Mouse (Mus musculus): ENCODE measurements around the gene Fars2. TPM values are rescaled to one million over a fixed set of nuclear protein-coding genes. Genes with fewer than 3 reads are reported as not detected.

Fars2 gene
- polyA plus RNA-seq, 1 experiment from 2014 or later, result 31.4 TPM

DNA sequence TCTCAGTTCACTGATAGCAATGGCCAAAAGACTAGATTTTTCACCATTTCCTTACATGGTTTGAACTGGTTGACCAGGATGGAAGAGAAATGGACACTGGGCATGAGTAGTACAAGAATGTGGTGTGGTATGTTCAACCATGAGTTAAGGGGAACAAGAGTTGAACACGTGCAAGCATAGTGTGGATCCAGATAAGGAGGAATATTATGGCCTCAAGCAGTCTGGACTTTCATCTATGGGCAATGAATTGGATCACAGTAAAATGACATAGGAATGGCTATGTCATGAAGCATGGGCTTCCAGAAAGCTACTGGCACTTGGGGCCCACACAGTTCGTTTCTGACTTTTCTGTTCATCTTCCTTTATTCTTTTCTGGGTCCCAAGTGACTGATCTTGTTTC is 168.0 kb downstream of the Fars2 start:
- POLR2A ChIA-PET, result no interaction called here
- ATAC-seq (no peak), DNase-seq (ENCODE audit: low read depth, low spot score) (no peak)
- in situ Hi-C loops (cut with MboI; ENCODE audit: low pct_unique_long_range_greater_than_20kb), result loop anchor here (25.0 kb wide), 2 partner anchors 502 to 677 kb away; no protein-coding TSS in a partner anchor
- CTCF ChIA-PET, result no interaction called here
- H3K27me3 ChIP-seq, result no peaks in the 10 kb centered on the region
- TF ChIP-seq CTCF (IDR thresholded peaks at IDR 0.05), result no peak

GRCm38 (mm10) chr13:36293511-36293910 is 176.3 kb downstream of the Fars2 start:
- ATAC-seq, result no peak
- POLR2A ChIA-PET, result no interaction called here
- no peak for TF ChIP-seq CTCF (IDR thresholded peaks at IDR 0.05)
- no peaks in the 10 kb centered on the region for H3K27me3 ChIP-seq
- CTCF ChIA-PET, result no interaction called here
- no peak for DNase-seq (ENCODE audit: low read depth, low spot score)
- in situ Hi-C loops (cut with MboI; ENCODE audit: low pct_unique_long_range_greater_than_20kb), result loop anchor here (25.0 kb wide), 2 partner anchors 494 to 669 kb away; no protein-coding TSS in a partner anchor

DNA sequence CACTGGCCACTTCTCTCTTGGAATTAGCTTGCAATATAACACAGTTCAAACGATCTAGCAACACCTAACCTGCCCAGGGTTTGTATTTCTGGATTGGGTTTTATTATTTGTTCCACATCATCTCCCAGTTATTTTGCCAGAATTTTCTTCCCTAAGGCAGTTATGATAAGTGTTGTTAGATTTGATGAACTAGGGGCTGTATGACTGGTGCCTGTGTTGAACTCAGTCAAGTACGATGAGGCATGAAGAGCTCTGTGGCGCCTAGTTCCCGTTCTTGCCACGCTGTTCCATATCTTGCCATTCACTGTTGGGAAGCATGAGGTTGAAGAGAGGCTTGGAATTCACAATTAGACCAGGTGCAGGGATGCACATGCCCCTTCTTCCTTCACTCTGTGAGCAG is 177.3 kb downstream of the Fars2 start:
- POLR2A ChIA-PET, result no interaction called here
- no peak for TF ChIP-seq CTCF (IDR thresholded peaks at IDR 0.05)
- CTCF ChIA-PET, result interaction anchor here (1.5 kb wide), 1 partner anchor 12 kb away, joined by 4 read pairs; no protein-coding TSS in a partner anchor
- in situ Hi-C loops (cut with MboI; ENCODE audit: low pct_unique_long_range_greater_than_20kb), result loop anchor here (25.0 kb wide), 2 partner anchors 493 to 668 kb away; no protein-coding TSS in a partner anchor
- DNase-seq (ENCODE audit: low read depth, low spot score) (peak; percentile 55), ATAC-seq (peak; percentile 64)
- no peaks in the 10 kb centered on the region for H3K27me3 ChIP-seq

DNA sequence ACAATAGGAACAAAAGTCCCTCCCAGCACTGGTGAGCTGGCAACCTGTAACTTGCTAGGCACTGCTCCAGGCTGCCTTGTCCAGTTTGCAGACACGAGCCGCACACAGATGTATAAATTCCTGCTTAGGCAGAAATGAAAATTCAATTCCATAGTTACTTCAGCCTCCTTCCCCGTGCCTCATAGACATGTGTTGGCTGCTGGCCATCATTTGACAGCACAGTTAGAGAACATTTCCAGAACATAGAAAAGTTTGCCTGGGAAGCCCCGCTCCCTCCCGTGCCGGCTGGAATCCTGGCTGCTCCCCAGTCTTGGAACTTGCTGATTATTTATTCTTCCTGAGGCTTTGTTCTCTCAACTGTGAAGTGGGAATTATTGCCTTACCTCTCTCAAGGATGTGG is 178.6 kb downstream of the Fars2 start:
- no peak for DNase-seq (ENCODE audit: low read depth, low spot score)
- H3K27me3 ChIP-seq, result no peaks in the 10 kb centered on the region
- ChIA-PET POLR2A (no interaction called here), CTCF (no interaction called here)
- peak; percentile 32 for ATAC-seq
- in situ Hi-C loops (cut with MboI; ENCODE audit: low pct_unique_long_range_greater_than_20kb), result loop anchor here (25.0 kb wide), 2 partner anchors 491 to 666 kb away; no protein-coding TSS in a partner anchor
- TF ChIP-seq CTCF (IDR thresholded peaks at IDR 0.05), result no peak

- no peak for TF ChIP-seq CTCF (IDR thresholded peaks at IDR 0.05)
- ChIA-PET CTCF (interaction anchor here (1.0 kb wide), 1 partner anchor 14 kb away, joined by 3 read pairs; no protein-coding TSS in a partner anchor), POLR2A (no interaction called here)
- in situ Hi-C loops (cut with MboI; ENCODE audit: low pct_unique_long_range_greater_than_20kb), result loop anchor here (25.0 kb wide), 2 partner anchors 491 to 666 kb away; no protein-coding TSS in a partner anchor
- ATAC-seq, result no peak
- no peak for DNase-seq (ENCODE audit: low read depth, low spot score)
- no peaks in the 10 kb centered on the region for H3K27me3 ChIP-seq
These were observed 179.4 kb downstream of the Fars2 start for GRCm38 (mm10) chr13:36296574-36296973.

GRCm38 (mm10) chr13:36297950-36298781 is 181.0 kb downstream of the Fars2 start:
- TF ChIP-seq CTCF (IDR thresholded peaks at IDR 0.05), result no peak
- ChIA-PET CTCF (interaction anchor here (0.9 to 1.1 kb wide), 2 partner anchors 14 to 172 kb away, joined by 3 to 4 read pairs; no protein-coding TSS in a partner anchor), POLR2A (interaction anchor here (0.6 to 0.7 kb wide), 2 partner anchors 33 to 156 kb away, joined by 3 to 4 read pairs; no protein-coding TSS in a partner anchor)
- H3K27me3 ChIP-seq, result no peaks in the 10 kb centered on the region
- DNase-seq (ENCODE audit: low read depth, low spot score) (no peak), ATAC-seq (peak; percentile 82)
- in situ Hi-C loops (cut with MboI; ENCODE audit: low pct_unique_long_range_greater_than_20kb), result loop anchor here (25.0 kb wide), 2 partner anchors 489 to 664 kb away; no protein-coding TSS in a partner anchor

GRCm38 (mm10) chr13:36298782-36299031 is 181.5 kb downstream of the Fars2 start:
- DNase-seq (ENCODE audit: low read depth, low spot score) (no peak), ATAC-seq (no peak)
- ChIA-PET POLR2A (interaction anchor here (0.6 to 0.7 kb wide), 2 partner anchors 32 to 155 kb away, joined by 3 to 4 read pairs; no protein-coding TSS in a partner anchor), CTCF (interaction anchor here (0.9 to 1.1 kb wide), 2 partner anchors 14 to 171 kb away, joined by 3 to 4 read pairs; no protein-coding TSS in a partner anchor)
- no peaks in the 10 kb centered on the region for H3K27me3 ChIP-seq
- in situ Hi-C loops (cut with MboI; ENCODE audit: low pct_unique_long_range_greater_than_20kb), result loop anchor here (25.0 kb wide), 2 partner anchors 489 to 664 kb away; no protein-coding TSS in a partner anchor
- TF ChIP-seq CTCF (IDR thresholded peaks at IDR 0.05), result no peak

DNA sequence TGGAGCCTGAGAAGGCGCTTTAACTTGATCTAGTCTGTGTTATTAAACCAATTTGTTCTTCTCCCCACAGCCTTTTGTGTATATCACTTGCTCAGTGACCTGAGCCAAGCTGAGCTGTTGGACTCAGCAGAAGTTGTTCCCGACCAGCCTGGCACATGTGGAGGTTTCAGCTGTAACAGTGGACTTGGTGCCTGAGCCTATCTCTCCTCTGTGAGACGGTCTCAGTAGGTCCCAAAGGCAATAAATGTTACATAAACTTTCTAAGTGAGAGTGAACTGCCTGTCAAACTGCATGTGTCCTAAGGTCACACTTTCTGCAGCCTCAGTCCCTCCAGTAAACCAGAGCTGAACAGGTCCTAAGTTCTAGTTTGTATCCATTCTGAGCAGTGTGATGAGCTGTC is 185.6 kb downstream of the Fars2 start:
- ChIA-PET POLR2A (no interaction called here), CTCF (no interaction called here)
- TF ChIP-seq CTCF (IDR thresholded peaks at IDR 0.05), result no peak
- DNase-seq (ENCODE audit: low read depth, low spot score) (no peak), ATAC-seq (no peak)
- H3K27me3 ChIP-seq, result no peaks in the 10 kb centered on the region
- in situ Hi-C loops (cut with MboI; ENCODE audit: low pct_unique_long_range_greater_than_20kb), result no loop called here

DNA sequence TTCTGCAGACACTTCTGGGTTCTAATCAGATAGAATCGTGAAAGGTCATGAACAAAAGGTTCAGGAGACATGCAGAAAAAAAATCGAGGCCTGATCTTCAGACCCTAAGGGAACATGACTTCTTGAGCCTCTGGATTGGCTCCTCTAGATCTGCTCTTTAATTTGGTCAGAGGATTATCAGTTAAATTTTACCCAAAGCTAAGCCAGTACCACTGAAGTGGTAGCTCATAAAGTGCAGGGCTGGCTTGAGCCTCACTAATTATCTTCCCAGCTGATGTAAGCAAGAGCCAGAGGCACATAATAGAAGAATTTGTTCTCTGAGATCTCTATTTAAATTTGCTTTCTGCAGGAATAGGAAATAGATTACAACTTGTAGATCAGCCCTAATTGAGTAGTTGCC is 188.1 kb downstream of the Fars2 start:
- in situ Hi-C loops (cut with MboI; ENCODE audit: low pct_unique_long_range_greater_than_20kb), result no loop called here
- H3K27me3 ChIP-seq, result no peaks in the 10 kb centered on the region
- ATAC-seq, result no peak
- ChIA-PET POLR2A (no interaction called here), CTCF (interaction anchor here (1.2 kb wide), 1 partner anchor 23 kb away, joined by 4 read pairs; no protein-coding TSS in a partner anchor)
- TF ChIP-seq CTCF (IDR thresholded peaks at IDR 0.05), result no peak
- no peak for DNase-seq (ENCODE audit: low read depth, low spot score)

GRCm38 (mm10) chr13:36307386-36307785 is 190.2 kb downstream of the Fars2 start:
- TF ChIP-seq CTCF (IDR thresholded peaks at IDR 0.05), result no peak
- no peaks in the 10 kb centered on the region for H3K27me3 ChIP-seq
- CTCF ChIA-PET, result no interaction called here
- ATAC-seq (no peak), DNase-seq (ENCODE audit: low read depth, low spot score) (no peak)
- in situ Hi-C loops (cut with MboI; ENCODE audit: low pct_unique_long_range_greater_than_20kb), result no loop called here
- POLR2A ChIA-PET, result interaction anchor here (0.6 kb wide), 1 partner anchor 169 kb away, joined by 4 read pairs; no protein-coding TSS in a partner anchor

GRCm38 (mm10) chr13:36309160-36309559 is 191.9 kb downstream of the Fars2 start:
- CTCF ChIA-PET, result no interaction called here
- DNase-seq (ENCODE audit: low read depth, low spot score) (no peak), ATAC-seq (no peak)
- no peak for TF ChIP-seq CTCF (IDR thresholded peaks at IDR 0.05)
- H3K27me3 ChIP-seq, result no peaks in the 10 kb centered on the region
- in situ Hi-C loops (cut with MboI; ENCODE audit: low pct_unique_long_range_greater_than_20kb), result no loop called here
- POLR2A ChIA-PET, result no interaction called here

All from Patski (cell line).